Mouse (Mus musculus) stomach, embryonic 16.5 days (tissue): Measurements from ENCODE around the gene Srrm1. TPM values are rescaled to one million over a fixed set of nuclear protein-coding genes. Genes with fewer than 3 reads are reported as not detected.

Experiments
- ATAC-seq: fragments of 200-750 bp; cut with Nextera tagmentation; 2 replicates; pipeline ENCODE4 v1.8.0; 2017; ENCODE audit warnings: moderate number of reproducible peaks, moderate TSS enrichment; ENCODE audit not compliant: insufficient read depth, low FRiP score
- H3K27ac ChIP-seq: fragments of 300-500 bp; sonication (generic); 2 replicates; pipeline ENCODE4 v1.5.1; 2014; ENCODE audit warnings: low read length
- H3K27me3 ChIP-seq: fragments of 300-500 bp; sonication (generic); 2 replicates; pipeline ENCODE4 v1.6.1; 2014; ENCODE audit warnings: low read length, control low read depth, mixed read lengths; ENCODE audit not compliant: control insufficient read depth, insufficient read depth
- H3K36me3 ChIP-seq: fragments of 300-500 bp; sonication (generic); 2 replicates; pipeline ENCODE4 v1.6.1; 2014; ENCODE audit warnings: low read length; ENCODE audit not compliant: control insufficient read depth, insufficient read depth
- H3K4me1 ChIP-seq: fragments of 300-500 bp; sonication (generic); 2 replicates; pipeline ENCODE4 v1.6.1; 2014; ENCODE audit warnings: low read length, control low read depth, mixed read lengths; ENCODE audit not compliant: control insufficient read depth, insufficient read depth
- H3K4me2 ChIP-seq: fragments of 300-500 bp; sonication (generic); 2 replicates; pipeline ENCODE4 v1.6.1; 2014; ENCODE audit warnings: low read depth, low read length, mixed read lengths
- H3K4me3 ChIP-seq: fragments of 300-500 bp; sonication (generic); replicated peaks from 2 replicates; pipeline ENCODE4 v1.5.1; 2014; ENCODE audit warnings: mild to moderate bottlenecking, low read length
- H3K9ac ChIP-seq: fragments of 300-500 bp; sonication (generic); 2 replicates; pipeline ENCODE4 v1.6.1; 2014; ENCODE audit warnings: low read length
- H3K9me3 ChIP-seq: fragments of 300-500 bp; sonication (generic); replicated peaks from 2 replicates; pipeline ENCODE4 v1.6.1; 2016; ENCODE audit warnings: low read length, control low read depth; ENCODE audit not compliant: control insufficient read depth
- WGBS: fragments of 180-500 bp; shearing (Covaris S2); extraction: QIAGEN DNeasy Blood & Tissue Kit; methylation state at CpG from one replicate; pipeline ENCODE4 v1.1.7; 2014; 5-methylcytosine and 5-hydroxymethylcytosine counted together
- polyA plus RNA-seq: library from polyadenylated mRNA; unstranded; fragments of >200 nt; fragmentation: Nextera tagmentation; extraction: Ambion mirVana; gene quantifications from 2 replicates; pipeline ENCODE4 v1.2.1, GENCODE M21; 2015

The Srrm1 gene
- polyA plus RNA-seq, 1 experiment from 2014 or later = 188 TPM

GRCm38 (mm10) chr4:135391014-135391413, 37.9 kb upstream of the Srrm1 start:
- no peak overlapping the region for H3K4me2 ChIP-seq
- H3K9ac ChIP-seq = no peak overlapping the region
- no peak for ATAC-seq
- no peak overlapping the region for H3K4me3 ChIP-seq
- no peaks in the 10 kb centered on the region for H3K9me3 ChIP-seq
- 47% methylated on average over 6 of the region's 6 CpGs for WGBS
- peaks cover 7% of the 10 kb centered on the region; the same call in 1 of the 2 replicates for H3K4me1 ChIP-seq
- no peak overlapping the region for H3K27ac ChIP-seq
- no peaks in the 10 kb centered on the region for H3K36me3 ChIP-seq
- no peaks in the 10 kb centered on the region for H3K27me3 ChIP-seq

GRCm38 (mm10) chr4:135385614-135386013, 32.5 kb upstream of the Srrm1 start:
- H3K27ac ChIP-seq = no peak overlapping the region
- ATAC-seq = peak; percentile 57; the same call in 1 of the 2 replicates
- no peaks in the 10 kb centered on the region for H3K9me3 ChIP-seq

GRCm38 (mm10) chr4:135382316-135382715, 29.2 kb upstream of the Srrm1 start:
- 3% methylated on average over 14 of the region's 14 CpGs for WGBS
- no peak overlapping the region for H3K4me2 ChIP-seq
- no peaks in the 10 kb centered on the region for H3K4me1 ChIP-seq
- H3K27me3 ChIP-seq = no peaks in the 10 kb centered on the region
- ATAC-seq = peak; percentile 49; the same call in 1 of the 2 replicates
- no peak overlapping the region for H3K4me3 ChIP-seq
- H3K36me3 ChIP-seq = no peaks in the 10 kb centered on the region
- H3K9me3 ChIP-seq = no peaks in the 10 kb centered on the region
- H3K9ac ChIP-seq = no peak overlapping the region
- H3K27ac ChIP-seq = no peak overlapping the region

More at GRCm38 (mm10) chr4:135385614-135386013, 32.5 kb upstream of the Srrm1 start:
- Histone ChIP-seq H3K4me1 (no peaks in the 10 kb centered on the region), H3K4me2 (no peak overlapping the region), H3K4me3 (no peak overlapping the region), H3K9ac (no peak overlapping the region), H3K36me3 (no peaks in the 10 kb centered on the region), H3K27me3 (no peaks in the 10 kb centered on the region)
- WGBS = 45% methylated on average over 10 of the region's 10 CpGs

- H3K4me3 ChIP-seq = no peak overlapping the region
- H3K4me2 ChIP-seq = no peak overlapping the region
- no peak overlapping the region for H3K9ac ChIP-seq
- no peaks in the 10 kb centered on the region for H3K4me1 ChIP-seq
- H3K27me3 ChIP-seq = no peaks in the 10 kb centered on the region
- WGBS = 60% methylated on average over 8 of the region's 8 CpGs
- no peak for ATAC-seq
- H3K27ac ChIP-seq = no peak overlapping the region
- H3K9me3 ChIP-seq = no peaks in the 10 kb centered on the region
- no peaks in the 10 kb centered on the region for H3K36me3 ChIP-seq
Observed at GRCm38 (mm10) chr4:135381355-135381754, 28.2 kb upstream of the Srrm1 start.

- H3K9me3 ChIP-seq = no peaks in the 10 kb centered on the region
- no peaks in the 10 kb centered on the region for H3K4me1 ChIP-seq
- no peak overlapping the region for H3K4me2 ChIP-seq
- H3K27me3 ChIP-seq = no peaks in the 10 kb centered on the region
- no peak overlapping the region for H3K9ac ChIP-seq
- no peak overlapping the region for H3K4me3 ChIP-seq
- WGBS = 74% methylated on average over 11 of the region's 11 CpGs
- no peak overlapping the region for H3K27ac ChIP-seq
- ATAC-seq = no peak
- H3K36me3 ChIP-seq = no peaks in the 10 kb centered on the region
Observed at GRCm38 (mm10) chr4:135377241-135377640, 24.1 kb upstream of the Srrm1 start.

- Histone ChIP-seq H3K4me1 (no peaks in the 10 kb centered on the region), H3K9me3 (no peaks in the 10 kb centered on the region), H3K4me3 (no peak overlapping the region), H3K27ac (no peak overlapping the region), H3K27me3 (no peaks in the 10 kb centered on the region), H3K4me2 (no peak overlapping the region), H3K36me3 (no peaks in the 10 kb centered on the region), H3K9ac (no peak overlapping the region)
- ATAC-seq = no peak
- WGBS = 68% methylated on average over 3 of the region's 3 CpGs
Observed at GRCm38 (mm10) chr4:135375444-135375843, 22.3 kb upstream of the Srrm1 start.

GRCm38 (mm10) chr4:135373299-135373698, 20.2 kb upstream of the Srrm1 start:
- H3K27ac ChIP-seq = no peak overlapping the region
- no peaks in the 10 kb centered on the region for H3K9me3 ChIP-seq
- no peak overlapping the region for H3K9ac ChIP-seq
- no peak overlapping the region for H3K4me2 ChIP-seq
- no peaks in the 10 kb centered on the region for H3K36me3 ChIP-seq
- no peak overlapping the region for H3K4me3 ChIP-seq
- no peaks in the 10 kb centered on the region for H3K27me3 ChIP-seq
- no peak for ATAC-seq
- H3K4me1 ChIP-seq = no peaks in the 10 kb centered on the region
- 76% methylated on average over 5 of the region's 5 CpGs for WGBS

GRCm38 (mm10) chr4:135370372-135370771, 17.3 kb upstream of the Srrm1 start:
- H3K36me3 ChIP-seq = no peaks in the 10 kb centered on the region
- WGBS = 76% methylated on average over 11 of the region's 11 CpGs
- H3K4me1 ChIP-seq = no peaks in the 10 kb centered on the region
- H3K4me2 ChIP-seq = no peak overlapping the region
- no peak overlapping the region for H3K4me3 ChIP-seq
- no peak overlapping the region for H3K27ac ChIP-seq
- H3K9me3 ChIP-seq = no peaks in the 10 kb centered on the region
- no peak overlapping the region for H3K9ac ChIP-seq
- no peak for ATAC-seq
- no peaks in the 10 kb centered on the region for H3K27me3 ChIP-seq

- no peak for ATAC-seq
- H3K36me3 ChIP-seq = no peaks in the 10 kb centered on the region
- H3K4me2 ChIP-seq = no peak overlapping the region
- WGBS = 42% methylated on average over 6 of the region's 6 CpGs
- no peak overlapping the region for H3K9ac ChIP-seq
- H3K4me1 ChIP-seq = no peaks in the 10 kb centered on the region
- H3K27me3 ChIP-seq = no peaks in the 10 kb centered on the region
- no peak overlapping the region for H3K4me3 ChIP-seq
- H3K9me3 ChIP-seq = no peaks in the 10 kb centered on the region
- no peak overlapping the region for H3K27ac ChIP-seq
Observed at GRCm38 (mm10) chr4:135362828-135363227, 9.7 kb upstream of the Srrm1 start.

GRCm38 (mm10) chr4:135361722-135362121, 8.6 kb upstream of the Srrm1 start:
- H3K4me3 ChIP-seq = no peak overlapping the region
- H3K4me1 ChIP-seq = no peaks in the 10 kb centered on the region
- no peak for ATAC-seq
- no peaks in the 10 kb centered on the region for H3K9me3 ChIP-seq
- H3K9ac ChIP-seq = no peak overlapping the region
- no peaks in the 10 kb centered on the region for H3K36me3 ChIP-seq
- no peak overlapping the region for H3K27ac ChIP-seq
- WGBS = 75% methylated on average over 12 of the region's 12 CpGs
- no peaks in the 10 kb centered on the region for H3K27me3 ChIP-seq
- H3K4me2 ChIP-seq = no peak overlapping the region
